Mouse (Mus musculus): ENCODE data around the gene Calr4.

Calr4 gene

GRCm38 (mm10) chr4:109280459-109281160 is 46.3 kb downstream of the Calr4 start:
- peak in 1 of 2 experiments; percentile 28 for DNase-seq

GRCm38 (mm10) chr4:109281161-109281560 is 46.9 kb downstream of the Calr4 start:
- DNase-seq, result peak in 1 of 2 experiments; percentile 6

- no peak for DNase-seq
These were observed 47.7 kb downstream of the Calr4 start for GRCm38 (mm10) chr4:109281946-109282345.

GRCm38 (mm10) chr4:109294629-109295028 is 60.3 kb downstream of the Calr4 start:
- DNase-seq, result no peak

GRCm38 (mm10) chr4:109296510-109296909 is 62.2 kb downstream of the Calr4 start:
- no peak for DNase-seq

GRCm38 (mm10) chr4:109299136-109299535 is 64.9 kb downstream of the Calr4 start:
- DNase-seq, result no peak
